Mouse (Mus musculus) small intestine, adult 2 months (tissue): Measurements from ENCODE around the gene Plekhm1.

Source experiments
- CTCF ChIP-seq: fragments of 200-500 bp; IDR thresholded peaks from 2 replicates; pipeline ENCODE4 v1.5.1; 2012; ENCODE audit warnings: low read depth, mild to moderate bottlenecking, control low read depth, inconsistent platforms, low read length, moderate library complexity, mixed read lengths; ENCODE audit not compliant: insufficient replicate concordance, insufficient read length; ENCODE audit errors: extremely low read depth
- POLR2A ChIP-seq: fragments of 200-500 bp; IDR thresholded peaks from 2 replicates; pipeline ENCODE4 v1.6.1; 2012; ENCODE audit warnings: low read depth, mild to moderate bottlenecking, control low read depth, inconsistent platforms, low read length, moderate library complexity

GRCm38 (mm10) chr11:103419226-103419625, 6.7 kb upstream of the Plekhm1 start:
- no peak for TF ChIP-seq POLR2A
- no peak for TF ChIP-seq CTCF
